9 mouse cellular contexts compared by ENCODE assay signal in genomic region chr16:30283743-30284337, GRCm38 (mm10). TPM values are rescaled to one million over a fixed set of nuclear protein-coding genes. Genes with fewer than 3 reads are reported as not detected.
A peak's percentile ranks its signal among the peaks of the same experiment; 100 is the strongest.
DNase-seq lines count a peak whose midpoint lies in the region; ATAC-seq and TF ChIP-seq lines count a peak whose summit lies in the region.
"Had no signal": no experiment of that assay in that cellular context is flagged by ENCODE, and none has a peak within 500 bp of the region (broad histone marks: within the 10 kb centered on the region; RNA-seq: fewer than 3 reads in every experiment).

No protein-coding gene starts in this region.

- peaks cover 4% of the 10 kb centered on the region; the same call in 1 of the 2 replicates for H3K4me1 ChIP-seq in forebrain, embryonic 11.5 days (replicated peaks; ENCODE audit: control insufficient read depth, insufficient read depth, low read length)
- 0 out of 2 replicates have a peak, but pooled peaks cover 7% of the 10 kb centered on the region for H3K4me1 ChIP-seq in lung, embryonic 16.5 days (replicated peaks; ENCODE audit: control insufficient read depth, insufficient read depth, low read length)

- 2% methylated on average over 15 of the region's 15 CpGs for WGBS in forebrain, embryonic 11.5 days
- 2% methylated on average over 15 of the region's 15 CpGs for WGBS in lung, embryonic 16.5 days

- peak; percentile 65 for ATAC-seq in forebrain, embryonic 11.5 days (replicated peaks; ENCODE audit: low FRiP score)
- ATAC-seq in inflammation-experienced regulatory T-cells, adult 6 months: peak; percentile 56
- ATAC-seq in lung, embryonic 16.5 days (ENCODE audit: low read depth): peak; percentile 45; the same call in 1 of the 2 replicates

- DNase-seq in layer of hippocampus, adult 2 months (ENCODE audit: low spot score in 2 of 2): peak in 1 of 2 experiments; percentile 18
- DNase-seq in layer of hippocampus, adult 9-10 months (ENCODE audit: low spot score): no peak
- DNase-seq in WW6 (ENCODE audit: low read depth, low spot score): peak; percentile 33
- peak; percentile 85 for DNase-seq in forebrain, embryonic 11.5 days (ENCODE audit: low spot score)
- peak; percentile 66 for DNase-seq in splenic B cell, adult 2 months (ENCODE audit: low read depth, low spot score)
- no peak for DNase-seq in right cerebral cortex, postnatal 25 days

- TF ChIP-seq CTCF in layer of hippocampus, adult 2 months (conservative IDR thresholded peaks at IDR 0.05): peak; percentile 77

- no peaks in the 10 kb centered on the region for H3K9me3 ChIP-seq in forebrain, embryonic 11.5 days (ENCODE audit: control insufficient read depth, low read length)
- no peaks in the 10 kb centered on the region for H3K9me3 ChIP-seq in lung, embryonic 16.5 days (ENCODE audit: control insufficient read depth, low read length)

- H3K27ac ChIP-seq in layer of hippocampus, adult 2 months: no peak overlapping the region
- no peak overlapping the region for H3K27ac ChIP-seq in forebrain, embryonic 11.5 days (ENCODE audit: low read depth, low read length)
- H3K27ac ChIP-seq in lung, embryonic 16.5 days (ENCODE audit: low read length): no peak overlapping the region

- H3K4me3 ChIP-seq in layer of hippocampus, adult 2 months: no peak overlapping the region
- H3K4me3 ChIP-seq in forebrain, embryonic 11.5 days (ENCODE audit: low read depth, low read length): peak overlapping the region; percentile 11; the same call in 1 of the 2 replicates
- no peak overlapping the region for H3K4me3 ChIP-seq in lung, embryonic 16.5 days (ENCODE audit: low read length)
- H3K4me3 ChIP-seq: erythroblast, embryonic 14.5 days had no signal

- H3K4me2 ChIP-seq in forebrain, embryonic 11.5 days (ENCODE audit: low read depth, low read length, severe bottlenecking): peak overlapping the region; percentile 38
- peak overlapping the region; percentile 13; the same call in 1 of the 2 replicates for H3K4me2 ChIP-seq in lung, embryonic 16.5 days (ENCODE audit: low read depth, low read length)

- H3K36me3 ChIP-seq in forebrain, embryonic 11.5 days (ENCODE audit: control insufficient read depth, insufficient read depth, low read length): no peaks in the 10 kb centered on the region
- no peaks in the 10 kb centered on the region for H3K36me3 ChIP-seq in lung, embryonic 16.5 days (ENCODE audit: control insufficient read depth, insufficient read depth, low read length)
- no peaks in the 10 kb centered on the region for H3K36me3 ChIP-seq in splenic B cell, adult 2 months (ENCODE audit: control insufficient read depth, insufficient read depth, low read length, poor library complexity, severe bottlenecking)

- H3K27me3 ChIP-seq in forebrain, embryonic 11.5 days (ENCODE audit: control insufficient read depth, insufficient read depth, low read length): peaks cover 20% of the 10 kb centered on the region
- peaks cover 27% of the 10 kb centered on the region for H3K27me3 ChIP-seq in lung, embryonic 16.5 days (ENCODE audit: control insufficient read depth, insufficient read depth, low read depth, low read length)
- no peaks in the 10 kb centered on the region for H3K27me3 ChIP-seq in splenic B cell, adult 2 months (ENCODE audit: control insufficient read depth, insufficient read depth, low read length, poor library complexity, severe bottlenecking)

- H3K9ac ChIP-seq in forebrain, embryonic 11.5 days (ENCODE audit: low read length): peak overlapping the region; percentile 37
- no peak overlapping the region for H3K9ac ChIP-seq in lung, embryonic 16.5 days (ENCODE audit: low read length)

RNA-seq across cellular contexts. Expression of gene Lrrc15, which starts 0.8 kb away (rescaled TPM):
- under 1 TPM in 1 of 2 experiments, not detected in 1; 0.10 TPM for total RNA-seq in layer of hippocampus, adult 2 months (2021)
- 0.40 and 1.1 TPM in 2 replicates for polyA plus RNA-seq in forebrain, embryonic 11.5 days (2014; fragmentation: Nextera tagmentation; extraction: Ambion mirVana)
- under 1 TPM in 1 of 3 experiments, not detected in 2; 0.07 TPM for polyA plus RNA-seq in inflammation-experienced regulatory T-cells, adult 6 months (2017; shearing (Covaris generic))
- polyA plus RNA-seq in lung, embryonic 16.5 days (2015; fragmentation: Nextera tagmentation; extraction: Ambion mirVana): 0.13 and 0.20 TPM in 2 replicates
- polyA plus RNA-seq: erythroblast, embryonic 14.5 days had no signal

RNA-seq across cellular contexts. Expression of gene Cpn2, which starts 16.5 kb away (rescaled TPM):
- total RNA-seq in layer of hippocampus, adult 2 months (2021): not detected
- not detected in 2 replicates for polyA plus RNA-seq in forebrain, embryonic 11.5 days (2014; fragmentation: Nextera tagmentation; extraction: Ambion mirVana)
- polyA plus RNA-seq in inflammation-experienced regulatory T-cells, adult 6 months (2017; shearing (Covaris generic)): not detected
- not detected in 2 replicates for polyA plus RNA-seq in lung, embryonic 16.5 days (2015; fragmentation: Nextera tagmentation; extraction: Ambion mirVana)

RNA-seq across cellular contexts. Expression of gene Gp5, which starts 26.7 kb away (rescaled TPM):
- 1 to 10 TPM; 2.3 TPM for total RNA-seq in layer of hippocampus, adult 2 months (2021)
- 1.7 and 2.0 TPM in 2 replicates for polyA plus RNA-seq in forebrain, embryonic 11.5 days (2014; fragmentation: Nextera tagmentation; extraction: Ambion mirVana)
- not detected for polyA plus RNA-seq in inflammation-experienced regulatory T-cells, adult 6 months (2017; shearing (Covaris generic))
- 1.8 and 2.0 TPM in 2 replicates for polyA plus RNA-seq in lung, embryonic 16.5 days (2015; fragmentation: Nextera tagmentation; extraction: Ambion mirVana)

Comparison
In these comparisons a context has a peak if more than half of its experiments do, and no peak if none do; other contexts are left out.
1. DNase-seq: peak in WW6 (single experiment), forebrain, embryonic 11.5 days (single experiment) and splenic B cell, adult 2 months (single experiment); none in layer of hippocampus, adult 9-10 months (single experiment) and right cerebral cortex, postnatal 25 days (single experiment).
2. Peak in every context shown above with its lines, with median percentiles within 50 percentile points of each other: ATAC-seq.